Mouse (Mus musculus): ENCODE measurements around the gene Gfy. TPM values are rescaled to one million over a fixed set of nuclear protein-coding genes. Genes with fewer than 3 reads are reported as not detected.
"Not testable (repeated sequence)": the region's sequence is repeated elsewhere in the genome, so short reads cannot be mapped to it uniquely, and the experiment has no call there.

The Gfy gene
- polyA plus RNA-seq, 1 experiment from 2014 or later = 0.52 TPM

DNA sequence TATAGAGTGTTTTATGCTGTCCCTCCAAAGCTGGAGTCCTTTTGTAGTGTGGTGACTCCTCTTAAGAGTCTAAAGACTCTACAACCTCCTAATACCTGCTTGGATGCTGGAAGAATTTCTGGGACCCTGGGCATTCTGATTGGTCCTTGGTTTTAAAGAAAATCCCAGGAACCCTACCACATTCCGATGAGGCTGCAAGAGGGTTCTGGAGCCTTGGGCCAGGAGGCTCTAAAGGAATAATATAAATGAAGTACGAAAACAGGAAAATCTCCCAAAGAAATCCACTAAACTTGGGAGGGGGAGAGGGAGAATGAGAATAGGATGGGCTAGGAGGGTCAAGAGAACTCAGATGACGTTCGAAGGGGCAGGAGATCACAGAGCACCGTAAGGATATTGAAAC is 25.8 kb downstream of the Gfy start:
- peak overlapping the region; percentile 92 for H3K27ac ChIP-seq
- WGBS = 4% methylated on average over 5 of the region's 5 CpGs
- H3K9ac ChIP-seq = peak overlapping the region; percentile 78
- H3K27me3 ChIP-seq = no peaks in the 10 kb centered on the region
- H3K4me3 ChIP-seq (replicated peaks) = peak overlapping the region; percentile 68
- H3K36me3 ChIP-seq (replicated peaks) = peaks cover 11% of the 10 kb centered on the region
- peak; percentile 9; the same call in 1 of the 2 replicates for ATAC-seq (ENCODE audit: low FRiP score)
- no peaks in the 10 kb centered on the region for H3K9me3 ChIP-seq
- H3K4me1 ChIP-seq = peaks cover 33% of the 10 kb centered on the region
- H3K4me2 ChIP-seq = peak overlapping the region; percentile 81

DNA sequence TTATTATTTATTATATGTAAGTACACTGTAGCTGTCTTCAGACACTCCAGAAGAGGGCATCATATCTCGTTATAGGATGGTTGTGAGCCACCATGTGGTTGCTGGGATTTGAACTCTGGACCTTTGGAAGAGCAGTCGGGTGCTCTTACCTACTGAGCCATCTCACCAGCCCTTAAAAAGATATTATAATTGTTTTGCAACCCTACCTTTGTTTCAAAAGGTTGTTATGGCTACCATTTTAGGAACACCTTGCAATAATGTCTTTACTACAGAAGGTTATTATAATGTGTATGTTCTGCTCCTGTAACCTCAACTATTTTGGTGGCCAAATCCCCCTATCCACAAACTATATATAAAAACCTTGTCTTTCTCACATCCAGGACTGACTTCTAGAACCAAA is 26.3 kb downstream of the Gfy start:
- peak overlapping the region; percentile 81; the same call in 1 of the 2 replicates for H3K4me2 ChIP-seq
- peaks cover 33% of the 10 kb centered on the region for H3K4me1 ChIP-seq
- not testable (repeated sequence) for H3K36me3 ChIP-seq (replicated peaks); ATAC-seq (ENCODE audit: low FRiP score); H3K27me3 ChIP-seq; H3K9me3 ChIP-seq; H3K27ac ChIP-seq; H3K4me3 ChIP-seq (replicated peaks); H3K9ac ChIP-seq
- 88% methylated on average over 2 of the region's 2 CpGs for WGBS

GRCm38 (mm10) chr7:45151303-45151702 is 28.1 kb downstream of the Gfy start:
- Histone ChIP-seq H3K9ac (no peak overlapping the region), H3K27me3 (no peaks in the 10 kb centered on the region), H3K4me1 (peaks cover 33% of the 10 kb centered on the region), H3K36me3 (replicated peaks) (0 out of 2 replicates have a peak, but pooled peaks cover 4% of the 10 kb centered on the region), H3K9me3 (no peaks in the 10 kb centered on the region), H3K4me2 (no peak overlapping the region), H3K4me3 (replicated peaks) (no peak overlapping the region), H3K27ac (no peak overlapping the region)
- ATAC-seq (ENCODE audit: low FRiP score) = no peak
- 58% methylated on average over 11 of the region's 11 CpGs for WGBS

DNA sequence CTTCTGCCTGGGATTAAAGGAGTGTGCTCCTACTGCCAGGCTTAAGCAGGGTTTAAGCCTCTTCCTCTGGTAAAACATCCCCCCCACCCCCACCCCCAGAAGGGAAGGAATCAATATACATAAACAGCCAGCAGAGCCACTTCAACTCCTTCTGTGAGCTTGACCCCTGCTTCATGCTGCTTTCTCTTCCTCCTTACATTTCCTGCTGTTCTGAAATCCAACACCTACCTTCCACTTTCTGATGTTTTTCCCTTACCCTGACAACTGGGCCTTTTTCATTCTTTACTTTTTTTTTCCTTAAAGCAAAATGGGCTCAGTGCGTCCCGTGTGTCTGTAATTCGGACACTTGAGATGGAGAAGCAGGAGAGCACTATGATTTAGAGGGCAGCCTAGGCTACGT is 29.0 kb downstream of the Gfy start:
- no peaks in the 10 kb centered on the region for H3K27me3 ChIP-seq
- H3K9ac ChIP-seq = no peak overlapping the region
- H3K27ac ChIP-seq = no peak overlapping the region
- no peaks in the 10 kb centered on the region for H3K9me3 ChIP-seq
- WGBS = 69% methylated on average over 4 of the region's 4 CpGs
- no peak overlapping the region for H3K4me3 ChIP-seq (replicated peaks)
- H3K4me2 ChIP-seq = no peak overlapping the region
- peaks cover 9% of the 10 kb centered on the region; the same call in 1 of the 2 replicates for H3K36me3 ChIP-seq (replicated peaks)
- peaks cover 30% of the 10 kb centered on the region for H3K4me1 ChIP-seq
- ATAC-seq (ENCODE audit: low FRiP score) = no peak

DNA sequence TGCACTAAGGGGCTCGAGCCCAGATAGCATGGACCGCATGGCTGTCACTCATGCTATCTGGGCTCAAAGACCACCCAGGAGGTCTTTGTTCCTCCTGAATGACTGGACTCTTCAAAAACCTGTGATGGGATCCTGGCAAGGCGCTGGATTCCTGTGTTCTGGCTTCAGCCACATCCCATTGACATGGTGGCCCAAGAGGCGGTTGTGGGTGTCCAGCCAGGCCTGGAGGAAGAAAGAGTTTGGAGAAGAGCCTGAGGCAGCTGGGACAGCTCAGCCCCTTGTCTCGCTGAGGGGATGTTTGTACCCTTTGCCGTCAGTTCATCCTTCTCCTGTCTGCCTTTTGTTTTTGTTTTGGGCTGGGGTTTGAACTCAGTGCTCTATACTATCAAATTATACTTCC is 29.8 kb downstream of the Gfy start:
- Histone ChIP-seq H3K36me3 (replicated peaks) (peaks cover 13% of the 10 kb centered on the region), H3K9me3 (no peaks in the 10 kb centered on the region), H3K9ac (no peak overlapping the region), H3K27me3 (no peaks in the 10 kb centered on the region), H3K27ac (no peak overlapping the region), H3K4me2 (no peak overlapping the region), H3K4me1 (peaks cover 23% of the 10 kb centered on the region), H3K4me3 (replicated peaks) (no peak overlapping the region)
- no peak for ATAC-seq (ENCODE audit: low FRiP score)
- 35% methylated on average over 6 of the region's 6 CpGs for WGBS

DNA sequence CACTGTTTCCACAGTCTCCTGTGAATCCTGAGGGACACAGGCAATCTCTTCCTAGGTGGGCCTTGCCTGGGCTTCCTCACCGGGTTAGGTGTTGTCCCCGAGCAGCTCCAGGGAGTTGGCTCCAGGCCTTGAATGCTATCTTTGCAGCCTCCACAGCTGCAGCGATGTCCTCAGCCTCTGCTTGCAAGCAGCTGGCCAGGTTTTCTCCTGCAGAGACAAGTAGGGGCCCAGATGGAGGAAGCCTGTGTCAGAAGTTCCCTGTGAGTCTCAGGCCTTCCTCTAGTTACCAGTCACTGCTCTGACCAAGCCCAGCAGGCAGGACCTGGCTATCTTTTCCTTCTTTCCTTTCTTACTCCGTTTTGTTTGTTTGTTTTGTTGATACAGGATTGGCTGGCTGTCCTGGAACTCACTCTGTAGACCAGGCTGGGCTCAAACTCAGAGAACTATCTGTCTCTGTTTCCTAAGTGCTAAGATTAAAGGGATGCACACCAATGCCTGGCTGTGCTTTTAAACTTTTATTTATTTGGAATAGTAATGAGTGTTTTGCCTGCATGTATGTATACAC is 30.8 kb downstream of the Gfy start:
- peaks cover 23% of the 10 kb centered on the region for H3K36me3 ChIP-seq (replicated peaks)
- H3K9me3 ChIP-seq = no peaks in the 10 kb centered on the region
- no peak overlapping the region for H3K4me2 ChIP-seq
- peaks cover 22% of the 10 kb centered on the region for H3K4me1 ChIP-seq
- no peaks in the 10 kb centered on the region for H3K27me3 ChIP-seq
- H3K27ac ChIP-seq = no peak overlapping the region
- no peak for ATAC-seq (ENCODE audit: low FRiP score)
- WGBS = 80% methylated on average over 4 of the region's 4 CpGs
- no peak overlapping the region for H3K4me3 ChIP-seq (replicated peaks)
- no peak overlapping the region for H3K9ac ChIP-seq

- H3K27me3 ChIP-seq = no peaks in the 10 kb centered on the region
- WGBS = 89% methylated on average over 11 of the region's 11 CpGs
- no peak for ATAC-seq (ENCODE audit: low FRiP score)
- no peak overlapping the region for H3K4me2 ChIP-seq
- no peaks in the 10 kb centered on the region for H3K9me3 ChIP-seq
- H3K4me1 ChIP-seq = peaks cover 17% of the 10 kb centered on the region
- no peak overlapping the region for H3K9ac ChIP-seq
- H3K36me3 ChIP-seq (replicated peaks) = peaks cover 28% of the 10 kb centered on the region
- no peak overlapping the region for H3K4me3 ChIP-seq (replicated peaks)
- no peak overlapping the region for H3K27ac ChIP-seq
These were observed 31.5 kb downstream of the Gfy start for GRCm38 (mm10) chr7:45147899-45148298.

DNA sequence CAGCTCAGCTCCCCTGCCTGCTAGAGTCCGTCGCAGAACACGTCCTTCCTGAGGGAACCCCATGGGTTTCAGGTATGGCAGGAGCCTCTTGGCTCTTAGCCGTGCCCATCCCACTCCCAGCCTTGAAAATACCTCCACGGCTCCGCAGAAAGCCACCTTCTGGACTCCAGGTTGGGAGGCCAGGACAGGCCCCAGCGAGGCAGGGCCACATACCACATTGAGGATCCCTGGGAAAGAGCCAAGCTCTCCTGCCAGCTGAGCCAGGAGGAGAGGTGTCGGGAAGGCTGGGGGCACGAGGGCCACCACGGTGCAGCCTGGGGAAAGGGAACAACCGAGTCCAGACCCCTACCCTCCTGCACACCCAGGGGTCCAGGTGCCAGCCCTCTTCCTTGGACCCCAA is 32.1 kb downstream of the Gfy start:
- no peaks in the 10 kb centered on the region for H3K9me3 ChIP-seq
- peaks cover 17% of the 10 kb centered on the region for H3K4me1 ChIP-seq
- H3K4me2 ChIP-seq = no peak overlapping the region
- no peaks in the 10 kb centered on the region for H3K27me3 ChIP-seq
- ATAC-seq (ENCODE audit: low FRiP score) = no peak
- H3K27ac ChIP-seq = no peak overlapping the region
- 93% methylated on average over 11 of the region's 11 CpGs for WGBS
- H3K9ac ChIP-seq = no peak overlapping the region
- peaks cover 33% of the 10 kb centered on the region for H3K36me3 ChIP-seq (replicated peaks)
- no peak overlapping the region for H3K4me3 ChIP-seq (replicated peaks)

DNA sequence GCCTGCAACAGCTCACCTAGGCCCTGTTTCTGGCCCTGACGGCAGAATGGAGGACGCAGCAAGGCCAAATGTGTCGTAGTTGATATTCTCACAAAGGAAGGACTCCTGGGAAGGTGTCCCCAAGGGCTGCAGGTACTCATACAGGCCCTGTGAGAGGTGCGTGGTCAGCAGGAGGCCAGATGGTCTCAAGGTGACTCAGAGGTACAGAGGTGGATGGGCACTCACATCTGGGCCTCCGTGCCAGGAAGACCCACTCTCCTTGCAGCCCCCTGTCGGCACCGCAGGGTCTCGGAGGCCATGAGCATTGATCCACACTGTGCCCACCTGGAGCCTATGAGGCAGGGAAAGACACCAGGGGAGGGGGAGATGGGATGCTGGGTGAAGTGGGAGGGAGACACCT is 33.9 kb downstream of the Gfy start:
- Histone ChIP-seq H3K9me3 (no peaks in the 10 kb centered on the region), H3K9ac (no peak overlapping the region), H3K27ac (no peak overlapping the region), H3K4me1 (peaks cover 8% of the 10 kb centered on the region; the same call in 1 of the 2 replicates), H3K4me2 (no peak overlapping the region), H3K4me3 (replicated peaks) (no peak overlapping the region), H3K27me3 (no peaks in the 10 kb centered on the region), H3K36me3 (replicated peaks) (peaks cover 37% of the 10 kb centered on the region)
- ATAC-seq (ENCODE audit: low FRiP score) = no peak
- 94% methylated on average over 8 of the region's 8 CpGs for WGBS

- WGBS = 87% methylated on average over 13 of the region's 13 CpGs
- Histone ChIP-seq H3K27ac (no peak overlapping the region), H3K4me1 (peaks cover 2% of the 10 kb centered on the region; the same call in 1 of the 2 replicates), H3K9me3 (no peaks in the 10 kb centered on the region), H3K36me3 (replicated peaks) (peaks cover 37% of the 10 kb centered on the region), H3K27me3 (no peaks in the 10 kb centered on the region), H3K4me3 (replicated peaks) (no peak overlapping the region), H3K9ac (no peak overlapping the region), H3K4me2 (no peak overlapping the region)
- ATAC-seq (ENCODE audit: low FRiP score) = no peak
These were observed 34.8 kb downstream of the Gfy start for GRCm38 (mm10) chr7:45144368-45145174.

GRCm38 (mm10) chr7:45141914-45142313 is 37.5 kb downstream of the Gfy start:
- Histone ChIP-seq H3K36me3 (replicated peaks) (peaks cover 33% of the 10 kb centered on the region), H3K4me2 (no peak overlapping the region), H3K27ac (no peak overlapping the region), H3K9ac (no peak overlapping the region), H3K4me1 (no peaks in the 10 kb centered on the region), H3K4me3 (replicated peaks) (no peak overlapping the region), H3K9me3 (no peaks in the 10 kb centered on the region), H3K27me3 (peaks cover 12% of the 10 kb centered on the region)
- no peak for ATAC-seq (ENCODE audit: low FRiP score)
- WGBS = 93% methylated on average over 5 of the region's 5 CpGs

GRCm38 (mm10) chr7:45141319-45141718 is 38.0 kb downstream of the Gfy start:
- no peak for ATAC-seq (ENCODE audit: low FRiP score)
- H3K4me2 ChIP-seq = no peak overlapping the region
- peaks cover 33% of the 10 kb centered on the region for H3K36me3 ChIP-seq (replicated peaks)

More at GRCm38 (mm10) chr7:45141319-45141718, 38.0 kb downstream of the Gfy start:
- H3K9ac ChIP-seq = no peak overlapping the region
- WGBS = 91% methylated on average over 3 of the region's 3 CpGs
- no peaks in the 10 kb centered on the region for H3K9me3 ChIP-seq
- no peaks in the 10 kb centered on the region for H3K4me1 ChIP-seq
- H3K27ac ChIP-seq = no peak overlapping the region
- H3K27me3 ChIP-seq = peaks cover 12% of the 10 kb centered on the region
- H3K4me3 ChIP-seq (replicated peaks) = no peak overlapping the region

All from forebrain, embryonic 12.5 days (tissue).